Mouse (Mus musculus) neural tube, embryonic 11.5 days (tissue): Measurements from ENCODE around the gene Gm9903. TPM values are rescaled to one million over a fixed set of nuclear protein-coding genes. Genes with fewer than 3 reads are reported as not detected.

Source experiments
- ATAC-seq: fragments of 200-750 bp; cut with Nextera tagmentation; 2 replicates; pipeline ENCODE4 v1.8.0; 2017; ENCODE audit warnings: moderate number of reproducible peaks, mild to moderate bottlenecking, moderate TSS enrichment, moderate library complexity; ENCODE audit not compliant: insufficient read depth, low FRiP score, low TSS enrichment
- DNase-seq: peaks from one replicate; pipeline ENCODE4 v3.0.0-alpha.2; 2015; ENCODE audit warnings: low spot score
- H3K27ac ChIP-seq: fragments of 300-500 bp; sonication (generic); 2 replicates; pipeline ENCODE4 v1.5.1; 2014; ENCODE audit warnings: low read depth, mild to moderate bottlenecking, low read length
- H3K27me3 ChIP-seq: fragments of 300-500 bp; sonication (generic); 2 replicates; pipeline ENCODE4 v1.6.1; 2014; ENCODE audit warnings: mild to moderate bottlenecking, low read length, mixed read lengths; ENCODE audit not compliant: control insufficient read depth, insufficient read depth
- H3K36me3 ChIP-seq: fragments of 300-500 bp; sonication (generic); 2 replicates; pipeline ENCODE4 v1.6.1; 2014; ENCODE audit warnings: mild to moderate bottlenecking, low read length, moderate library complexity, mixed read lengths; ENCODE audit not compliant: control insufficient read depth, insufficient read depth
- H3K4me1 ChIP-seq: fragments of 300-500 bp; sonication (generic); 2 replicates; pipeline ENCODE4 v1.6.1; 2014; ENCODE audit warnings: low read length, mixed read lengths; ENCODE audit not compliant: control insufficient read depth, insufficient read depth
- H3K4me2 ChIP-seq: fragments of 300-500 bp; sonication (generic); 2 replicates; pipeline ENCODE4 v1.6.1; 2014; ENCODE audit warnings: low read depth, mild to moderate bottlenecking, moderate library complexity
- H3K4me3 ChIP-seq: fragments of 300-500 bp; sonication (generic); 2 replicates; pipeline ENCODE4 v1.5.1; 2014; ENCODE audit warnings: low read depth, low read length
- H3K9ac ChIP-seq: fragments of 300-500 bp; sonication (generic); 2 replicates; pipeline ENCODE4 v1.6.1; 2014; ENCODE audit warnings: mild to moderate bottlenecking, low read length
- H3K9me3 ChIP-seq: fragments of 300-500 bp; sonication (generic); 2 replicates; pipeline ENCODE4 v1.6.1; 2016; ENCODE audit warnings: low read length; ENCODE audit not compliant: control insufficient read depth
- WGBS: fragments of 180-500 bp; shearing (Covaris S2); extraction: QIAGEN DNeasy Blood & Tissue Kit; methylation state at CpG from one replicate; pipeline ENCODE4 v1.1.7; 2014; 5-methylcytosine and 5-hydroxymethylcytosine counted together
- polyA plus RNA-seq: library from polyadenylated mRNA; unstranded; fragments of >200 nt; fragmentation: Nextera tagmentation; extraction: Ambion mirVana; gene quantifications from 2 replicates; pipeline ENCODE4 v1.2.1, GENCODE M21; 2014

The Gm9903 gene
- polyA plus RNA-seq, 1 experiment from 2014 or later, result 0.77 TPM

GRCm38 (mm10) chr5:33651921-33652782, 22.4 kb downstream of the Gm9903 start, which contains the start of gene Slbp:
Gene Slbp, minus strand, starts transcription at chr5:33652574.
- WGBS, result under 1% methylated on average over 75 of the region's 82 CpGs
- peaks cover 12% of the 10 kb centered on the region; the same call in 1 of the 2 replicates for H3K4me1 ChIP-seq
- DNase-seq (peak; percentile 97), ATAC-seq (peak; percentile 97)
- H3K27ac ChIP-seq, result peak within 1 kb of the TSS; percentile 96
- H3K4me2 ChIP-seq, result peak within 1 kb of the TSS; percentile 52
- H3K36me3 ChIP-seq, result peaks cover 8% of the 10 kb centered on the region
- H3K4me3 ChIP-seq, result peak within 1 kb of the TSS; percentile 83
- H3K9me3 ChIP-seq, result no peaks in the 10 kb centered on the region
- no peaks in the 10 kb centered on the region for H3K27me3 ChIP-seq
- H3K9ac ChIP-seq, result peak within 1 kb of the TSS; percentile 80

GRCm38 (mm10) chr5:33652783-33653173, 23.1 kb downstream of the Gm9903 start:
- Histone ChIP-seq H3K27me3 (no peaks in the 10 kb centered on the region), H3K27ac (no peak overlapping the region), H3K4me2 (peak overlapping the region; percentile 52), H3K9ac (peak overlapping the region; percentile 50), H3K4me1 (peaks cover 12% of the 10 kb centered on the region; the same call in 1 of the 2 replicates), H3K36me3 (peaks cover 8% of the 10 kb centered on the region), H3K4me3 (peak overlapping the region; percentile 83), H3K9me3 (no peaks in the 10 kb centered on the region)
- DNase-seq (no peak), ATAC-seq (peak; percentile 39)
- 4% methylated on average over 9 of the region's 9 CpGs for WGBS

GRCm38 (mm10) chr5:33654424-33654823, 24.7 kb downstream of the Gm9903 start:
- Histone ChIP-seq H3K9me3 (no peaks in the 10 kb centered on the region), H3K4me2 (no peak overlapping the region), H3K27ac (no peak overlapping the region), H3K36me3 (peaks cover 6% of the 10 kb centered on the region; the same call in 1 of the 2 replicates), H3K4me3 (no peak overlapping the region), H3K27me3 (no peaks in the 10 kb centered on the region), H3K9ac (no peak overlapping the region), H3K4me1 (peaks cover 14% of the 10 kb centered on the region)
- DNase-seq (no peak), ATAC-seq (no peak)
- 96% methylated on average over 13 of the region's 13 CpGs for WGBS

GRCm38 (mm10) chr5:33655251-33655840, 25.6 kb downstream of the Gm9903 start:
- Histone ChIP-seq H3K27me3 (no peaks in the 10 kb centered on the region), H3K27ac (no peak overlapping the region), H3K9ac (no peak overlapping the region), H3K4me3 (no peak overlapping the region; the same call in 1 of the 2 replicates), H3K9me3 (no peaks in the 10 kb centered on the region), H3K4me2 (no peak overlapping the region), H3K36me3 (peaks cover 3% of the 10 kb centered on the region; the same call in 1 of the 2 replicates), H3K4me1 (peaks cover 13% of the 10 kb centered on the region)
- 91% methylated on average over 10 of the region's 10 CpGs for WGBS
- DNase-seq, result no peak
- no peak for ATAC-seq

GRCm38 (mm10) chr5:33656739-33657138, 27.0 kb downstream of the Gm9903 start:
- Histone ChIP-seq H3K27ac (no peak overlapping the region), H3K4me3 (peak overlapping the region; percentile 72), H3K9ac (peak overlapping the region; percentile 41), H3K36me3 (peaks cover 3% of the 10 kb centered on the region), H3K4me2 (peak overlapping the region; percentile 68), H3K27me3 (no peaks in the 10 kb centered on the region), H3K9me3 (no peaks in the 10 kb centered on the region), H3K4me1 (peaks cover 8% of the 10 kb centered on the region)
- no peak for ATAC-seq
- no peak for DNase-seq
- 35% methylated on average over 1 of the region's 1 CpGs for WGBS

- DNase-seq, result no peak
Observed at GRCm38 (mm10) chr5:33657251-33657786, 27.6 kb downstream of the Gm9903 start.

GRCm38 (mm10) chr5:33657787-33658663, 28.3 kb downstream of the Gm9903 start, which contains the start of the genes Tacc3 and Tmem129:
Gene Tacc3, plus strand, starts transcription at chr5:33658128.
Gene Tmem129, minus strand, starts transcription at chr5:33658416.
- Histone ChIP-seq H3K4me1 (peaks cover 8% of the 10 kb centered on the region), H3K9me3 (no peaks in the 10 kb centered on the region), H3K4me2 (peak within 1 kb of the TSS; percentile 68), H3K36me3 (peaks cover 6% of the 10 kb centered on the region), H3K27ac (peak within 1 kb of the TSS; percentile 83), H3K9ac (peak within 1 kb of the TSS; percentile 75), H3K27me3 (no peaks in the 10 kb centered on the region), H3K4me3 (peak within 1 kb of the TSS; percentile 72)
- ATAC-seq (peak; percentile 95), DNase-seq (peak; percentile 97)
- under 1% methylated on average over 60 of the region's 60 CpGs for WGBS

More at GRCm38 (mm10) chr5:33657251-33657786, 27.6 kb downstream of the Gm9903 start:
- Histone ChIP-seq H3K27ac (0 out of 2 replicates have a peak overlapping the region, but pooled peaks have one; percentile 9), H3K36me3 (peaks cover 3% of the 10 kb centered on the region), H3K9me3 (no peaks in the 10 kb centered on the region), H3K4me1 (peaks cover 8% of the 10 kb centered on the region), H3K4me2 (peak overlapping the region; percentile 68), H3K4me3 (peak overlapping the region; percentile 72), H3K9ac (peak overlapping the region; percentile 41), H3K27me3 (no peaks in the 10 kb centered on the region)
- under 1% methylated on average over 32 of the region's 32 CpGs for WGBS
- peak; percentile 21 for ATAC-seq

- under 1% methylated on average over 26 of the region's 26 CpGs for WGBS
- Histone ChIP-seq H3K4me1 (peaks cover 8% of the 10 kb centered on the region), H3K4me3 (peak overlapping the region; percentile 72), H3K4me2 (peak overlapping the region; percentile 40), H3K9me3 (no peaks in the 10 kb centered on the region), H3K27me3 (no peaks in the 10 kb centered on the region), H3K9ac (peak overlapping the region; percentile 74), H3K36me3 (peaks cover 6% of the 10 kb centered on the region), H3K27ac (0 out of 2 replicates have a peak overlapping the region, but pooled peaks have one; percentile 14)
- ATAC-seq, result peak; percentile 1; the same call in 1 of the 2 replicates
- no peak for DNase-seq
Observed at GRCm38 (mm10) chr5:33658664-33659050, 28.9 kb downstream of the Gm9903 start.
